Mouse (Mus musculus): Measurements from ENCODE around the gene Pfas.
"Not testable (repeated sequence)": the region's sequence is repeated elsewhere in the genome, so short reads cannot be mapped to it uniquely, and the experiment has no call there.

The Pfas gene

DNA sequence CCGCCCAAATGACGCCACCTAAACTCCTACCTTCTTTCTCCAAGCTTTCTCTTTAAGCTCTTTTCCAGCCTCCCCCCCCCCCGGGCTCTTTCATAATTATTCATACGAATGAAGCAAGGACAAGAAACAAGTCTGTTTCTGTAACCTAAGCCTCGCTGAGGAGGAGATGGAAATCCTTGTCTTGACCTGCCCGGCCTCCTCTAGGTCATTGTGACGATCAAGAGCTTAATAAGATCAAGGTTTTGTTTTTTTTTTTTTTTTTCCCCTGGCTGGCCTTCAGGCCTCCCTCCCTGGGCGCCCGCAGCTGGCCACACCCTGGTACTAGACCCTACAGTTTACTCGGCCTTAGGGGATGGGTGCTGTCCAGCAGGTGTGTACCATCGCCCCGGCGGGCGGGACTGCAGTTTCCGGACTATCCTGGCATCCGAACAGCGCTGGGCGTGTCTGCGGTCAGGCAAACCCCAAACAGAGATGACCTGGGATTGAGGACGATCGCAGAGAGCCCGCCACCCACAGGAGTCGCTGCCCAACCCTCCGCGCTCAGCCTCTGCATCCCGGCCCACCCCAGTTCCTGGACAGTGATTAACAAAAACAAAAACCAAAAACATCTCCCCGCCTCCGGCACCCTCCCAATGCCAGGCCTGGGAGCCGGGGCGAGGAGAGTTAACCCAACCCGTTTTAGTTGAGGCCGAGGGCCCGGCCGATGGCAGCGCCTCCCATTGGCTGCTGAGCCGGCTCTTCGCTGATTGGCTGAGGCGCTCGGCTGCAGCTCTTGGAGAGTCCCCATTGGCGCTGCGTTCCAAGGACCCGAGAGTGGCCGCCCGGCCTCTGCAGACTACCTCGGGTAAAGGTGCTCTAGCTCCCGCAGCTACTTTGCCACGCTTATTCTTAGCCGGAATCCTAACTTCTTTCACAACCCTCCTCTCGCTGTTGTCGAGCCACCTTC lies 40.6 kb downstream of the Pfas start, which contains the start of gene Slc25a35:
Gene Slc25a35 (plus strand): TSS at position 795 of the 946 bp plus-strand sequence.
- DNase-seq = peak; percentile 87 to 92

DNA sequence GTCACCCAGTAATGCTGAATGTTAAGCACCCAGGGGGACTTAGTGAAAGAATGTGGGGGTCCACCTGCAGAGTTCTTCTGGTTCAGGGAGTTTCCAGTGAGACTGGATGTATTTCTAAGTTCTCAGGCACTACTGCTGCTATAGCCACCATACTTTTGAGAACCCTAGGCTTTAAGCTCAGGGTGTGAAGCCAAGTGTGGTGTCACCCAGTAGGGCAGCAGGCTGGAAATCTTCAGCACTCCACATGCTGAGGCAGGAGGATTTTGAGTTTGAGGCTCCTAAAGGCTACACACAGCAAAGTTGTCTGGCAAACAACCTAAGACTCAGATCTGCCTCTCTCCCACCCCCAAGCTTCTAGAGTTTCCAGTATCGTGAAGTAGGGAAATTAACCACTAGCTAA lies 41.7 kb downstream of the Pfas start:
- no peak for DNase-seq

GRCm38 (mm10) chr11:68965845-68966244 lies 42.4 kb downstream of the Pfas start:
- peak; percentile 35 to 49 for DNase-seq

- DNase-seq = no peak
These were observed 43.2 kb downstream of the Pfas start for GRCm38 (mm10) chr11:68965050-68965449.

DNA sequence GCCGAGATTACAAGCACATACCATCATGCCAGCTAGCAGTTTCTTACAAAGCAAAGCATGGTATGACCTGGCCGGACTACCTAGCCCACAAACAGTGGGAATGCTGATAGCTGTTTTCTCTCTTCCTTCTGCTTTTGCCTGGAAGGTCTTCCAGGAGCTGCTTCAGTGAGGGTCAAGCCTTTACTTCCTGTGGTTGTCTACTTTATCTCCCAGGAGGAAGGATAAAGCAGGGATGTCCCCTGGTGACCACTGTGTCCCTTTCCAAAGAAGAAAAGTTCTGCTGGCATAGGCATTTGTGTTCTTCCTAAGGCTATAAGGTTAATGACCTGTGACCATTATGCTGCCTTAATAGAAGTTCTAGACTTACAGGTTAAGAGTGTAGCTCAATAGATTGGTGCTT lies 44.9 kb downstream of the Pfas start:
- no peak for DNase-seq

- not testable (repeated sequence) for DNase-seq
These were observed 46.1 kb downstream of the Pfas start for GRCm38 (mm10) chr11:68962159-68962558.

DNA sequence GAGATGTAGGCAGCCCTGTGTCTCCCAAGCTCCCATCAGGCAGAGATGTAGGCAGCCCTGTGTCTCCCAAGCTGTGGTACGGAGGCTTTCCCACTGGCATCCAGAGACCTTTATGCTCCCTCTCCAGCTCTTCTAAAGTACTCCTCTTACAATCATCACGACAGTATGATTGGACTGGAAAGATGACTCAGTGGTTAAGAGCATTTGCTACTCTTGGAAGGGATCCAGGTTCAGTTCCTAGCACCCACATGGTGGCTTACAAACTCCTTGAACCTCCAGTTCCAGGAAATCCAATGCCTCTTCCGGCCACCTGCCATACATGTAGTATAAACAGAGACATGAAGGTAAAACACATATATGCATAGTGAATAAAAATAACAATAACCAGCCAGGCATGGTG lies 46.7 kb downstream of the Pfas start:
- no peak for DNase-seq

DNA sequence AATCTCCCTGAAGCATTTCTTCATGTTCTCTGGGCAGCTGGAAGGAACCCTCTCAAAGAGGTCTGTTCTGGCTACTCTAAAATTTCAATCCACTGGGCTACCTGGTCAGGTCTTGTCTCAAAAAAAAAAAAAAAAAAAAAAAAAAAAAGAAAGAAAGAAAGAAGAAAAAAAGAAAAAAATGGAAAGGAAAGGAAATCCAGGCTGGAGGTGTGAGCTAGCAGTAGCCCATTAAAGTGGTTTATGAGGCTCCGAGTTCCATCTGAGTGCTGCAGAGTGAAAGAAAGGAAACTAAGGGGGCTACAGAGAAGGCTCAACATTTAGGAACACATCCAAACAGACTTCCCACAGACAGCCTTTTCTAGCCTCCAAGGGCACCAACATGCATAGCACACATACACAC lies 50.3 kb downstream of the Pfas start:
- DNase-seq = no peak

GRCm38 (mm10) chr11:68957308-68957707 lies 51.0 kb downstream of the Pfas start, which contains the start of gene Arhgef15:
Gene Arhgef15, minus strand, starts transcription at chr11:68957480.
- DNase-seq = no peak

GRCm38 (mm10) chr11:68956697-68957096 lies 51.6 kb downstream of the Pfas start:
- no peak for DNase-seq

DNA sequence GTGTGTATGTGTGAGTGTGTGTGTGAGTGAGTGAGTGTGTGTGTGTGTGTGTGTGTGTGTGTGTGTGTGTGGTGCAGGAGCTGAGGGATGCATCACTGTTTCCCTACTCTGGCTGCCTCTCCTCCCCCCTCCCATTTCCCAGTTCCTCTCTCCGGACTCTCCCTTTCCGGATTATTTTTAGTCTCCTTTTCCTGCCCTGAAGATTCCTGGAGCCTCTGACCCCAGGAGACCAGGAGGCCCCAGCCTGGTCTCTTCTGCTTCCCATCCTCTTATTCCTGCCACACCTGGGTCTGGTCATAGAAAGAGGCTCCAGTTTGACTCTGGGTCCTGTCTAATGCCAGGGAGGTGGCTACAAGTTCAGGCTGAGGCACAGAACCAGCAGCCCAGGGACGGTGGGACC lies 52.2 kb downstream of the Pfas start:
- DNase-seq = no peak

GRCm38 (mm10) chr11:68955473-68955872 lies 52.8 kb downstream of the Pfas start:
- DNase-seq = no peak

DNA sequence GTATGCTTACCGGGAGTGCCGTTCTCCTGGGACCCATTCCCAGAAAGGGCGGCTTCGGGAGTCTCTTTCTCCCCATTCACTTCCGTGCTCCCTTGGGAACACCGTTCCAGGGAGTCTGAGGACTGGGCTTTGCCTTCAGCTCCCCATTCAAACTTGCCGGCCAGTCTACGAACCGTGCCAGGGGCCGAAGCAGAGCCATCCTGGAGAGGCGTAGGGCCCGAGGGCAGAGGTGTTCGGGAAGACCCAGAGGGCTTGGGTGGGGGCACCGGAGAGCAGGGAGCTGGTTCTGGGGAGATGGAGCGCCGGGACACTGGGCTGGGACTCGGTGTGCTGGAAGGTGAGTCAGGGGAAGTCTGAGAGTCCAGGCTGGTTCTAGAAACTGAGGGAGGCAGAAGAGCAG lies 53.9 kb downstream of the Pfas start:
- no peak for DNase-seq

DNA sequence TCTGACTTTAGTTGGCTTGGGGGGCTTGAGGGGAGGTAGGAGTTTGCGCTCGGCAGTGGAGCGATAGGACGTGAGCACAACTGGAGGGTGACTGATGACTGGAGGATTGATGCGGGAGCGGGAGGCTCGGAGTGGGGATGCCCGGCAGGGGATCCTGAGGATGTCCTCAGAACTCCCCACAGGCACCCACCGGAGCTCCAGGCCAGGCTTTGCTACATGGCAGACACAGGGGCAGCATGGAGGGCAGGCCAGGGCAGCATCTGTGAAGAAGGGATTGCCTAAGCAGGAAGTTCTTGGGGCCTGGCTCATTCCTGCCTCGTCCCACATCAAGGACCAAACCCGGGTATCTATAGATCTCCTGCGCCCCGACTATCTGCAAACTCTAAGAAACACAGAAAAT lies 54.4 kb downstream of the Pfas start:
- DNase-seq = no peak

- no peak for DNase-seq
These were observed 60.7 kb downstream of the Pfas start for GRCm38 (mm10) chr11:68947542-68947993.

GRCm38 (mm10) chr11:68946806-68947440 lies 61.3 kb downstream of the Pfas start:
- no peak for DNase-seq

- no peak for DNase-seq
These were observed 62.3 kb downstream of the Pfas start for GRCm38 (mm10) chr11:68946001-68946400.

- DNase-seq = no peak
These were observed 63.0 kb downstream of the Pfas start for GRCm38 (mm10) chr11:68945245-68945644.

DNA sequence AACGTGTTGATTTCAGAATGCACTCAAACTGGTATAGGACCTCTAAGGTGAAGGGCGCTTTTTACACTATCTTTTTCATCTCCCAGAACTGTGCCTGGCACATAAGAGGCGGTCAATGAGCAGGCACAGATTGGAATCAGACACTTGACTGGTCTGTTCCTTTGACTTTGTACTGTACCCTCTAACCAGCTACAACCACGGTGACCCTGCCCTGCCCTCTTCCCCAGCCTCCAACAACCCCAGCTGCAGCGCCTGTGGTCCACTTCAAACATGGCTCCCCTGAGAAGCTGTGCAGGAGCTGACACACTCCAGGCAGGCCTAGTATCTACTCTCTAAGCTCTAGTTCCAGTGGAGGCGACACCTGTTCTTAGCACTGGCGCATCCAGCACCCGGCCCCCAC lies 65.5 kb downstream of the Pfas start:
- DNase-seq = no peak

GRCm38 (mm10) chr11:68940516-68940915 lies 67.7 kb downstream of the Pfas start:
- DNase-seq = no peak

DNA sequence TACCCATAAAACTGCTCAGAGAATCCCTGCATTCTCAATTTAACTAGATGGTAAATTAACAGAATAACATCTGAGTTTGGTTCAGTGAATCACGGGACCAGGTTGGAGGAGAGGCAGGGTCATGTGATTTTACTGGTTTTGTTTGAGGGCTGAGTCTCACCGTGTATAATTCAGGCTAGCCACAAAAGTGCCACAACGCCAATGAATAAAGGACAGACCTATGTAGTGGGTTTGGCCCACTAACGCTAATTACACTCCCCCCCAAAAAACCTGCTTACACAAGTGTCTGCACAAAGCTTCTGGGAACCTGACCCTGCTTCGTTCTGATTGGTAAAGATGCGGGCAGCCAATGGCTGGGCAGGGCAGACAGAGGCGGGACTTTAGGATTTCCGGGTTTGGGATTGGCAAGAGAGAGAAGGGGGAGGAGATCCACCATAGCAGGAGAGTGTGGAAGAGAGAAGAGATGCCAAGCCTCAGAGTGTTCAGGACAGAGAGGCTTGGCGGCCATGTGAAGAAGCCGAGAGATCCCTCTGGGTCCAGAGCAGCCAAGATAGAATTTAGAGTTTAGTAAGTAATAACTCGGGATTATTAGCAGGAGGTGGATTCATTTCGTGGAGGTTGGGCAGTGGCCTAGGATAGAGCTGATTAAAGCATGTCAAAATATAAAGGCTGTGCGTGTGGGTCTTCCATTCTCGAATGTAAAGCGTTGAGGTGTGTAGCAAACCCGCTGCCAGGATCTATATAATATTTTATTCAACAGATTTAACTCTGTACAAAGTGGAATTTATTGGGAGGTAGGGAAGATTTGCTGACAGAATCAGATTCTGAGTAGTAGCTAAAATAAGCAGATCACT lies 68.6 kb downstream of the Pfas start:
- DNase-seq = peak; percentile 78 to 84

GRCm38 (mm10) chr11:68936951-68937350 lies 71.3 kb downstream of the Pfas start:
- not testable (repeated sequence) for DNase-seq
